Mouse (Mus musculus) midbrain, embryonic 11.5 days (tissue): Measurements from ENCODE around the gene Usp36. TPM values are rescaled to one million over a fixed set of nuclear protein-coding genes. Genes with fewer than 3 reads are reported as not detected.

ENCODE experiments used
- ATAC-seq: fragments of 200-750 bp; cut with Nextera tagmentation; 2 replicates; pipeline ENCODE4 v1.8.0; 2017; ENCODE audit warnings: moderate TSS enrichment, moderate library complexity; ENCODE audit not compliant: low FRiP score
- DNase-seq: peaks from one replicate; pipeline ENCODE4 v3.0.0; 2015; ENCODE audit warnings: low spot score; ENCODE audit errors: missing footprints
- H3K27ac ChIP-seq: fragments of 300-500 bp; sonication (generic); 2 replicates; pipeline ENCODE4 v1.5.1; 2014; ENCODE audit warnings: low read depth, low read length
- H3K27me3 ChIP-seq: fragments of 300-500 bp; sonication (generic); 2 replicates; pipeline ENCODE4 v1.6.1; 2014; ENCODE audit warnings: mild to moderate bottlenecking, low read length, moderate library complexity, mixed read lengths; ENCODE audit not compliant: control insufficient read depth, insufficient read depth
- H3K36me3 ChIP-seq: fragments of 300-500 bp; sonication (generic); 2 replicates; pipeline ENCODE4 v1.6.1; 2014; ENCODE audit warnings: mild to moderate bottlenecking, low read length, moderate library complexity, mixed read lengths; ENCODE audit not compliant: control insufficient read depth, insufficient read depth
- H3K4me1 ChIP-seq: fragments of 300-500 bp; sonication (generic); 2 replicates; pipeline ENCODE4 v1.6.1; 2014; ENCODE audit warnings: low read length; ENCODE audit not compliant: control insufficient read depth, insufficient read depth
- H3K4me2 ChIP-seq: fragments of 300-500 bp; sonication (generic); 2 replicates; pipeline ENCODE4 v1.6.1; 2014; ENCODE audit warnings: mild to moderate bottlenecking, moderate library complexity
- H3K4me3 ChIP-seq: fragments of 300-500 bp; sonication (generic); 2 replicates; pipeline ENCODE4 v1.5.1; 2014; ENCODE audit warnings: low read depth, low read length
- H3K9ac ChIP-seq: fragments of 300-500 bp; sonication (generic); 2 replicates; pipeline ENCODE4 v1.6.1; 2014; ENCODE audit warnings: low read length
- H3K9me3 ChIP-seq: fragments of 300-500 bp; sonication (generic); 2 replicates; pipeline ENCODE4 v1.6.1; 2016; ENCODE audit warnings: low read length; ENCODE audit not compliant: control insufficient read depth
- WGBS: fragments of 180-500 bp; shearing (Covaris S2); extraction: QIAGEN DNeasy Blood & Tissue Kit; methylation state at CpG from one replicate; pipeline ENCODE4 v1.1.7; 2014; 5-methylcytosine and 5-hydroxymethylcytosine counted together
- polyA plus RNA-seq: library from polyadenylated mRNA; unstranded; fragments of >200 nt; fragmentation: Nextera tagmentation; extraction: Ambion mirVana; gene quantifications from 2 replicates; pipeline ENCODE4 v1.2.1, GENCODE M21; 2014

The Usp36 gene
- polyA plus RNA-seq, 1 experiment from 2014 or later, result 9.0 TPM

DNA sequence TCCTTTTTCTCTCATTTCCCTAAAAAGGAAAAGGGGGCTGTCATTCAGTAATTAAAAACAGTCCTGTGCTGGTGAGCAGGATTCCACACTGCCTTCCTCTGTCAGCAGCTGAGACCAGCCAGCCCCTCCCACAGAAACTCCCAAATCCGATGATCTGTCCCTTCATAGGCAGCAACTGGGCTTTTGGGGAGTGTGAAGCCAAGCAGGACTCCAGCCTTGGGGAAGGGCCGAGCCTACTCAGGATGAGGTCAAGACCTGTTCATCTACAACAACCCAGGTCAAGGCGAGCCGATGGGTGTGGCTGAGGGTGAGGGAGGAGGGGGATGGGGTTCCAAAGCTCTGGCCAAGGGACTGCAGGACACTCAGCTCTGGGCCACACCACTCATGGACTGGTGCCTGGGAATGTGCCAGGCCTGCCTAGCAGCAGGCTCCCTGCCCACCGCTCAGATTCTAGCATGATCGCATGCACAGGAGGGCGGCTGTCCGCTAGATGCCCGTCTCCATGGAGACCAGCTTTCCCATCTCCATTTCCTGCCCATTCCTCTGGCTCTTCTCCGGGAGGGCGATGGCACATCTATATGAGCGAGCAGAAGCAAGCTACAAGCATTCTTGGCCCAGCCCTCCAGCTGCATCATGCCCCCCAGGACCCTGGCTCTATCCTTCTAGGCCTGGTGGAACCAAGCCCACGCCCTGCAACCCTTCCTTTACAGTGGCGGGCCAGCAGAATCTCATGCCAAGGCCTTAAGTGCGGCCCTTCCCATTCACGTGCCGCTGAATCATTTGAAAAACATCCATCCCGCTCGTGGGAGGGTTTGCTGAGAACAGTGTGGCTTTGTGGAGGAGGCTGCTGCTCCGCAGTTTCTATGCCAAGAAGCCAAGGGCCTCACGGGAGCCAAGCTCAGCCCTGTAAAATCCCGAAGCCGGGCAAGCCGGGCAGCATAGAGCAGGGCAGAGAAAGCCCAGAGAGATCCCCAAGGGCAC lies 37.2 kb upstream of the Usp36 start:
- Histone ChIP-seq H3K36me3 (no peaks in the 10 kb centered on the region), H3K27me3 (no peaks in the 10 kb centered on the region), H3K4me1 (no peaks in the 10 kb centered on the region), H3K27ac (no peak overlapping the region), H3K9ac (no peak overlapping the region), H3K9me3 (no peaks in the 10 kb centered on the region), H3K4me2 (no peak overlapping the region), H3K4me3 (no peak overlapping the region)
- no peak for ATAC-seq
- WGBS, result 90% methylated on average over 24 of the region's 24 CpGs
- no peak for DNase-seq

DNA sequence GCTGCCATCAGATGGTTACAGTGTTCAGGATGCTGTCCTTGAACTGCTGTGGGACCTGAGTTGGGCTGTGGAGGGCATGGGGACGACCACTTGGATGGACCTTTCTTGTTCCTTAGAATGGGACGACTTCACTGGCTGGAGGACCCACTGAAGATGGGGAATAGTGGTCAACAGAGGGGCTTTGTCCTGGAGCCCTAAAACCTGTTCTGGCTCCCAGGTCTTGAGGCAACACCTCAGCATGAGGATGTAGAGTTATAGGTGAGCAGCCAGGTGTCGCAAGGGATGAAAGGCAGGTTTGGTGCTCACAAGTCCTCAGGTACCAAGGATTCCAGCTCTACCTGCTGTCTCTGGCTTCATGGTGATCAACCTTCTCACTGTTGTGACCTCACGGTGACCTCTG lies 36.4 kb upstream of the Usp36 start:
- ATAC-seq (no peak), DNase-seq (no peak)
- Histone ChIP-seq H3K4me3 (no peak overlapping the region), H3K36me3 (no peaks in the 10 kb centered on the region), H3K27ac (no peak overlapping the region), H3K9me3 (no peaks in the 10 kb centered on the region), H3K4me2 (no peak overlapping the region), H3K27me3 (no peaks in the 10 kb centered on the region), H3K4me1 (no peaks in the 10 kb centered on the region), H3K9ac (no peak overlapping the region)
- 96% methylated on average over 4 of the region's 4 CpGs for WGBS

DNA sequence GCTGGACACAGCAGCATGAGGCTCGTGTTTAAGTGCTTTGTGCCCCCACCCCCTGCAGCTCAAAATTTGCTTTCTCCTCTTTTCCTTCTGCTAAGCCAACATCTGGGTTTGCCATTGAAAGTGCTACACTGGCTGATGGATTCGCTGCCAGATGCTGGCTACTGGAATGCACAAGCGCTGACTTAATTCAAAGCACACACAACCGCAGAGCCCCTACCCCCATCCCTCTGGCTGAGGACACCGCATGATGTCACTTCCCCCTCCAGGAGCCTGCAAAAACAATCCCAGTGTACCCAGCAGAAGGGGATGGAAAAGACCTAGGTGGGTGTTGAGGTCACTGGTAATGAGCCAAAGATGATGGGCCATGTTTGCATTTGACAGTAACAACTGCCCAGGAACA lies 34.5 kb upstream of the Usp36 start:
- Histone ChIP-seq H3K4me3 (no peak overlapping the region), H3K4me1 (no peaks in the 10 kb centered on the region; the same call in 1 of the 2 replicates), H3K9ac (no peak overlapping the region), H3K36me3 (no peaks in the 10 kb centered on the region), H3K4me2 (no peak overlapping the region), H3K27me3 (no peaks in the 10 kb centered on the region), H3K27ac (no peak overlapping the region), H3K9me3 (no peaks in the 10 kb centered on the region)
- ATAC-seq (no peak), DNase-seq (no peak)
- 81% methylated on average over 5 of the region's 5 CpGs for WGBS

DNA sequence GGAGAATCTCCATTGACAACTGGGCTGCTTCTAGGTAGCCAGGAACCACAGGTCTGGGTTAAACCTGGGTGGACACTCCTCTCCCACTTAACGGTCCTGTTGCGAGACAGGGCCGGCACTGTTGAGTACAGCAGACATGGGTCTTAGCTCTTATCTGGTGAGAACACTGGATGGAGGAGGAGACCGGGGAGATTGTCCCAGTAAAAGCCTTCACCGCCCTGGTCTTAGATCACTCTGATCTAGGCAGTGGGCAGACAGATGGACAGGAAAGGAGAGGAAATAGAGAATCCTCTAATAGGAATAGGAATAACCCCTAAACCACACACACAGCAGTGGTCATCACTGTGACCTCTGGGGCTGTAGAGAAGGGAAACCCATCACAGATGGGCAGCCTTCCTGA lies 33.9 kb upstream of the Usp36 start:
- Histone ChIP-seq H3K4me1 (no peaks in the 10 kb centered on the region; the same call in 1 of the 2 replicates), H3K36me3 (no peaks in the 10 kb centered on the region), H3K4me3 (no peak overlapping the region), H3K9me3 (no peaks in the 10 kb centered on the region), H3K9ac (no peak overlapping the region), H3K4me2 (no peak overlapping the region), H3K27me3 (no peaks in the 10 kb centered on the region), H3K27ac (no peak overlapping the region)
- DNase-seq, result no peak
- ATAC-seq, result no peak
- 88% methylated on average over 5 of the region's 5 CpGs for WGBS

DNA sequence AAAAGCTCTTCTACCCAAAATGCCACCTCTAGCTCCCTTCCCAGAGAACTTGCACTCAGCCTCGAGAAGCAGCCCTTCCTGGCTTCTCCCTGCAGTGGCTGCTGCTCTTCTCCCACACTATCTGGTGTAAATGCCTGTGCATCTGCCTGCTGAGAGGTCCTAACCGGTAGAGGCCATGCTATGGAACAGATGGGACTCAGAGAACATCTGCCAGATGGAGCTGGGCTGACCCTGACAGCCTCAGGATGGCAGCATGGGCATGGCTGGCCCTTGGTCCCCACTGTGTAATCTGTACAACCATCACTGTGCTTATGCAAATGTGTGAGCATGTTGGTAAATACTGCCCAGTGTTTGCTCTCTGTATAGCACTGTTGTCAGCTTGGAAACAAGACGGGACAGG lies 32.6 kb upstream of the Usp36 start:
- H3K9ac ChIP-seq, result no peak overlapping the region
- no peaks in the 10 kb centered on the region for H3K9me3 ChIP-seq
- H3K27me3 ChIP-seq, result no peaks in the 10 kb centered on the region
- H3K4me2 ChIP-seq, result no peak overlapping the region
- DNase-seq, result no peak
- 62% methylated on average over 3 of the region's 3 CpGs for WGBS
- no peak overlapping the region for H3K4me3 ChIP-seq
- ATAC-seq, result no peak
- no peaks in the 10 kb centered on the region; the same call in 1 of the 2 replicates for H3K4me1 ChIP-seq
- no peak overlapping the region for H3K27ac ChIP-seq
- no peaks in the 10 kb centered on the region for H3K36me3 ChIP-seq

DNA sequence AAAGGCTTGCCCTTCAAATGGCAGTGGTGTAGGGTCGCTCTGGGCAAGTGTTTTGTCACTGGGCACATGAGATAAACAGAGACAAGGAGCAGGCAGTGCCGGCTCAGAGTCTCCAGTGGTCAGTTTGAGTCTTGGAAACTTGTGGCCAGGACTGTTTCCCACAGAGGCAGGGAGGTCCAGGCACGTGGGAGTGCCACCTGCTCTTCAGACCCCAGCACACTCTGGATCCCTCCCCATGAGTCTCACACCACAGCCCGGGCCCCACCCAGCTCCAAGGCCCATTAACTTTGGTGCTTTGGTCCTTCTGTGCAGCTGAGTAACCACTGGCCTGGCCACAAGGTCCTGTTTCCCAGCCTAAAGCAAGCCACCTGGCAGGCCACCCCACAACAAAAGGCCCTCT lies 31.9 kb upstream of the Usp36 start:
- Histone ChIP-seq H3K9ac (no peak overlapping the region), H3K36me3 (no peaks in the 10 kb centered on the region), H3K4me3 (no peak overlapping the region), H3K4me1 (no peaks in the 10 kb centered on the region; the same call in 1 of the 2 replicates), H3K27me3 (no peaks in the 10 kb centered on the region), H3K9me3 (no peaks in the 10 kb centered on the region), H3K4me2 (no peak overlapping the region), H3K27ac (no peak overlapping the region)
- ATAC-seq (no peak), DNase-seq (no peak)
- 79% methylated on average over 4 of the region's 4 CpGs for WGBS

DNA sequence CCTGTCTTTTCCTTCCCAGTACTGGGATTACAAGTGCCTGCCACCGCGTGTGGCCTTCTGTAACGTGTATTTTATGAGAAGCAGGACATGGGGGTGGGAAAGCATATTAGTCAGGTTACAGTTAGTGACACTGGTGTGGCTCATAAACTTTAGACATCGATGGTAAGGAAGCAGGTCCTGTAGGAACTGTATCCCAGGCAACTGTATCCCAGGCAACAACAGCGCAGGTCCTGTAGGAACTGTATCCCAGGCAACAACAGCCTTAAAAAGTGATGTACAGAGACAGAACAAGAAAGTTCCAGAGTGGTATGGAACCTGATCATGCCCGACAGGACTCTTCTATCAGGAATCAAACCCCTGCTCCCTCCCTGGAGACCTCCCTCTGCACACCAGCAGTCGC lies 31.5 kb upstream of the Usp36 start:
- no peak for ATAC-seq

DNA sequence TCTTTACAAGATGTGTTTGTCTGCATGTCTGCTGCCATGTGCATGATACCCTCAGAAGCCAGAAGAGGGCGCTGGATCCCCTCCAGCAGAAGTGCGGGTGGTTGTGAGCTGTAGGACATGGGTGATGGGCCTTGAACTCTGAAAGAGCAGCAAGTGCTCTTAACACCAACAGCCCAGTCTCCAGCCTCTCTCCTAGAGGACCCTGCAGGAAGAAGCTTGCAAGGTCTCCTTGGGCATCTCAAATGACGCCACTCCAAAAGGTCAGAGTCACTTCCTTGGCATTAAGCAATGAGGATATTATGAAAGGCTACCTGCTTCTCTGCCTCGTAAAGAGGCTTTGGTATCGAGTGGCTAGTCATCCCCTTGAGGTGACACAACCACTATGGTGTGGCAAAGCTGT lies 28.6 kb upstream of the Usp36 start:
- H3K4me1 ChIP-seq, result no peaks in the 10 kb centered on the region; the same call in 1 of the 2 replicates
- ATAC-seq (no peak), DNase-seq (no peak)
- H3K9me3 ChIP-seq, result no peaks in the 10 kb centered on the region
- 60% methylated on average over 5 of the region's 5 CpGs for WGBS
- no peak overlapping the region for H3K27ac ChIP-seq
- H3K4me2 ChIP-seq, result no peak overlapping the region
- H3K36me3 ChIP-seq, result peaks cover 2% of the 10 kb centered on the region; the same call in 1 of the 2 replicates
- no peak overlapping the region for H3K9ac ChIP-seq
- no peak overlapping the region for H3K4me3 ChIP-seq
- H3K27me3 ChIP-seq, result no peaks in the 10 kb centered on the region

More for the DNA sequence above, 31.5 kb upstream of the Usp36 start:
- Histone ChIP-seq H3K27me3 (no peaks in the 10 kb centered on the region), H3K9ac (no peak overlapping the region), H3K27ac (no peak overlapping the region), H3K4me3 (no peak overlapping the region), H3K36me3 (no peaks in the 10 kb centered on the region), H3K4me2 (no peak overlapping the region), H3K4me1 (no peaks in the 10 kb centered on the region; the same call in 1 of the 2 replicates), H3K9me3 (no peaks in the 10 kb centered on the region)
- WGBS, result 84% methylated on average over 7 of the region's 7 CpGs
- no peak for DNase-seq

DNA sequence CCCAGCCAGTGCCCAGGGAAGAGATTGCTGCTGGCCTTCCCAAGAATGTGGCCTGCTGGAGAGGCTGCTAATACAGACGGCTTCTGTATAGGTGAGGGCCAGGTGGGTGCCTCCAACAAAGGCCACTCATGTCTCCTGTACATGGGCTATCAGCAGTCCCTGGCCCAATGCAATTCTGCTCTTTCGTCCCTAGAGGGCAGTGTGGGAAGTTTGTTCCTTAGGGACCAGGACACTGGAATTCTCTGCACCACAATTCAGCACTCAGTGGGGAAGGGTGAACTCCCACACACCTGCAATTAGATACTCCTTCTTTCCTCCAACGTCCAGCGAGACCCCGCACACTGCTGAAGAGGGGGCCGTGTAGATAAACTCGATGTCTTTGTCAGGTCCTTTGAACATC lies 27.1 kb upstream of the Usp36 start:
- Histone ChIP-seq H3K4me3 (no peak overlapping the region), H3K36me3 (peaks cover 2% of the 10 kb centered on the region; the same call in 1 of the 2 replicates), H3K9ac (no peak overlapping the region), H3K4me1 (no peaks in the 10 kb centered on the region; the same call in 1 of the 2 replicates), H3K4me2 (no peak overlapping the region), H3K9me3 (no peaks in the 10 kb centered on the region), H3K27me3 (no peaks in the 10 kb centered on the region), H3K27ac (no peak overlapping the region)
- no peak for ATAC-seq
- 27% methylated on average over 7 of the region's 7 CpGs for WGBS
- peak; percentile 94 for DNase-seq
